Mouse (Mus musculus) cerebellum, postnatal 4 days (tissue): ENCODE measurements around the gene Scfd2.

Experiments
- DNase-seq, 2 experiments: peaks; one replicate each; pipeline ENCODE4 v3.0.0; 2022; ENCODE audit warnings: low spot score in 2 of 2, mixed read lengths in 1 of 2

Scfd2 gene

GRCm38 (mm10) chr5:74456759-74457158 is 74.8 kb downstream of the Scfd2 start:
- no peak for DNase-seq

- DNase-seq = no peak
Observed at GRCm38 (mm10) chr5:74455510-74456269, 75.9 kb downstream of the Scfd2 start.

GRCm38 (mm10) chr5:74455094-74455493 is 76.5 kb downstream of the Scfd2 start:
- DNase-seq = no peak

GRCm38 (mm10) chr5:74450977-74451376 is 80.6 kb downstream of the Scfd2 start:
- no peak for DNase-seq

GRCm38 (mm10) chr5:74447517-74448334 is 83.8 kb downstream of the Scfd2 start:
- DNase-seq = no peak

- DNase-seq = no peak
Observed at GRCm38 (mm10) chr5:74445861-74446260, 85.7 kb downstream of the Scfd2 start.

- no peak for DNase-seq
Observed at GRCm38 (mm10) chr5:74438353-74438752, 93.2 kb downstream of the Scfd2 start.

- peak; percentile 58 to 74 for DNase-seq
Observed at GRCm38 (mm10) chr5:74433580-74434147, 97.9 kb downstream of the Scfd2 start.

- DNase-seq = no peak
Observed at GRCm38 (mm10) chr5:74432879-74433539, 98.5 kb downstream of the Scfd2 start.

- no peak for DNase-seq
Observed at GRCm38 (mm10) chr5:74420615-74421132, 110.9 kb downstream of the Scfd2 start.

- DNase-seq = no peak
Observed at GRCm38 (mm10) chr5:74412557-74412956, 119.0 kb downstream of the Scfd2 start.

- no peak for DNase-seq
Observed at GRCm38 (mm10) chr5:74404887-74405286, 126.7 kb downstream of the Scfd2 start.

- no peak for DNase-seq
Observed at GRCm38 (mm10) chr5:74404083-74404482, 127.5 kb downstream of the Scfd2 start.

GRCm38 (mm10) chr5:74402626-74403025 is 128.9 kb downstream of the Scfd2 start:
- DNase-seq = no peak

- no peak for DNase-seq
Observed at GRCm38 (mm10) chr5:74391806-74392205, 139.8 kb downstream of the Scfd2 start.

- no peak for DNase-seq
Observed at GRCm38 (mm10) chr5:74391346-74391745, 140.2 kb downstream of the Scfd2 start.

- DNase-seq = peak in 1 of 2 experiments; percentile 36
Observed at GRCm38 (mm10) chr5:74388849-74389248, 142.7 kb downstream of the Scfd2 start.

GRCm38 (mm10) chr5:74388101-74388500 is 143.5 kb downstream of the Scfd2 start:
- DNase-seq = no peak

- no peak for DNase-seq
Observed at GRCm38 (mm10) chr5:74387143-74387886, 144.2 kb downstream of the Scfd2 start.

GRCm38 (mm10) chr5:74380045-74380444 is 151.5 kb downstream of the Scfd2 start:
- no peak for DNase-seq

- no peak for DNase-seq
Observed at GRCm38 (mm10) chr5:74366710-74367101, 164.9 kb downstream of the Scfd2 start.
